Mouse (Mus musculus) layer of hippocampus, postnatal 36 days (tissue): ENCODE results near the gene Gm21820. TPM values are rescaled to one million over a fixed set of nuclear protein-coding genes. Genes with fewer than 3 reads are reported as not detected.
"Not testable (repeated sequence)": the region's sequence is repeated elsewhere in the genome, so short reads cannot be mapped to it uniquely, and the experiment has no call there.

ENCODE experiments used
- DNase-seq, 2 experiments: peaks; one replicate each; pipeline ENCODE4 v3.0.0; 2022
- total RNA-seq, 2 experiments: library from RNA; stranded (reverse); gene quantifications; 2 replicates each; pipeline ENCODE4 v1.2.3; 2021

Gm21820 gene
- not detected for total RNA-seq

DNA sequence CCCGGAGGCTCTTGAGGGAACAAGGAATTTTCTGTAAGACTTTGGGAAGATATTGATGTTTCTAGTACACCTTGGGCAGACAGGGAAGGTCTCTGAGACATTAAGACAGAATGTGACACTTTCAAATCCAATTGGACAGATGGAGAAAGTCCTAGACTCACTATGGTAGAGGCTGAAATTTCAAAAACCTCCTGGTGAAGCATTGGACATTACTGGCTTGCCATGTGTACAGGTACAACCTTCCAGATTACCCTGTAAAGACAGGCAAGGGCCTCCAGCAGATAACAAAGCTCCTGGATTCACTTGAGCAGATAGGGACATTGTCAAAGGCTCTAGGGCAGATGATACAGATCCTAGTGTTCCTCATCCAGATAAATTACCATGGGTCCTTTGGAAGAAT is at the start of gene Gm21820:
Gm21820 (minus strand) TSS at position 101 of the 400 bp plus-strand sequence.
- DNase-seq = not testable (repeated sequence)

Other genes starting within 250 kb of the Gm21820 start
- not detected for gene Gm20918, start 205.5 kb downstream of the Gm21820 start, total RNA-seq